Mouse (Mus musculus): ENCODE results near the gene Gpx4.
"Not testable (repeated sequence)": the region's sequence is repeated elsewhere in the genome, so short reads cannot be mapped to it uniquely, and the experiment has no call there.

Gene Gpx4

GRCm38 (mm10) chr10:80023758-80024157 lies 23.2 kb upstream of the Gpx4 start:
- no peak for DNase-seq (ENCODE audit: low read depth, low spot score)

GRCm38 (mm10) chr10:80024229-80025043 lies 22.5 kb upstream of the Gpx4 start:
- DNase-seq (ENCODE audit: low read depth, low spot score): no peak

GRCm38 (mm10) chr10:80025044-80025347 lies 22.0 kb upstream of the Gpx4 start:
- no peak for DNase-seq (ENCODE audit: low read depth, low spot score)

GRCm38 (mm10) chr10:80025463-80025862 lies 21.5 kb upstream of the Gpx4 start:
- no peak for DNase-seq (ENCODE audit: low read depth, low spot score)

GRCm38 (mm10) chr10:80025889-80026288 lies 21.1 kb upstream of the Gpx4 start:
- peak; percentile 90 for DNase-seq (ENCODE audit: low read depth, low spot score)

GRCm38 (mm10) chr10:80027681-80028520 lies 19.1 kb upstream of the Gpx4 start:
- DNase-seq (ENCODE audit: low read depth, low spot score): peak; percentile 92

- no peak for DNase-seq (ENCODE audit: low read depth, low spot score)
Observed at GRCm38 (mm10) chr10:80028521-80028846, 18.5 kb upstream of the Gpx4 start.

- DNase-seq (ENCODE audit: low read depth, low spot score): no peak
Observed at GRCm38 (mm10) chr10:80030191-80030590, 16.8 kb upstream of the Gpx4 start.

- DNase-seq (ENCODE audit: low read depth, low spot score): no peak
Observed at GRCm38 (mm10) chr10:80030736-80031135, 16.2 kb upstream of the Gpx4 start.

- no peak for DNase-seq (ENCODE audit: low read depth, low spot score)
Observed at GRCm38 (mm10) chr10:80032799-80033480, 14.0 kb upstream of the Gpx4 start.

- DNase-seq (ENCODE audit: low read depth, low spot score): peak; percentile 80
Observed at GRCm38 (mm10) chr10:80033511-80034391, 13.2 kb upstream of the Gpx4 start.

GRCm38 (mm10) chr10:80035148-80035547 lies 11.8 kb upstream of the Gpx4 start:
- no peak for DNase-seq (ENCODE audit: low read depth, low spot score)

- no peak for DNase-seq (ENCODE audit: low read depth, low spot score)
Observed at GRCm38 (mm10) chr10:80035686-80036085, 11.3 kb upstream of the Gpx4 start.

GRCm38 (mm10) chr10:80036832-80037231 lies 10.1 kb upstream of the Gpx4 start:
- DNase-seq (ENCODE audit: low read depth, low spot score): no peak

GRCm38 (mm10) chr10:80039559-80039979 lies 7.4 kb upstream of the Gpx4 start, which contains the start of gene Polr2e:
Gene Polr2e (minus strand): TSS chr10:80039795.
- peak; percentile 99 for DNase-seq (ENCODE audit: low read depth, low spot score)

- DNase-seq (ENCODE audit: low read depth, low spot score): not testable (repeated sequence)
Observed at GRCm38 (mm10) chr10:80041409-80042060, 5.4 kb upstream of the Gpx4 start.

- no peak for DNase-seq (ENCODE audit: low read depth, low spot score)
Observed at GRCm38 (mm10) chr10:80044087-80044486, 2.9 kb upstream of the Gpx4 start.

- DNase-seq (ENCODE audit: low read depth, low spot score): not testable (repeated sequence)
Observed at GRCm38 (mm10) chr10:80045364-80045763, 1.6 kb upstream of the Gpx4 start.

- peak; percentile 80 for DNase-seq (ENCODE audit: low read depth, low spot score)
Observed at GRCm38 (mm10) chr10:80045766-80046165, 1.2 kb upstream of the Gpx4 start.

GRCm38 (mm10) chr10:80048396-80048795 lies 1.4 kb downstream of the Gpx4 start:
- no peak for DNase-seq (ENCODE audit: low read depth, low spot score)

GRCm38 (mm10) chr10:80048834-80049233 lies 1.9 kb downstream of the Gpx4 start:
- DNase-seq (ENCODE audit: low read depth, low spot score): no peak
